Mouse (Mus musculus): Measurements from ENCODE around the gene Rbms3. TPM values are rescaled to one million over a fixed set of nuclear protein-coding genes. Genes with fewer than 3 reads are reported as not detected.

Gene Rbms3
- polyA plus RNA-seq, 1 experiment from 2014 or later, result 38.4 TPM

DNA sequence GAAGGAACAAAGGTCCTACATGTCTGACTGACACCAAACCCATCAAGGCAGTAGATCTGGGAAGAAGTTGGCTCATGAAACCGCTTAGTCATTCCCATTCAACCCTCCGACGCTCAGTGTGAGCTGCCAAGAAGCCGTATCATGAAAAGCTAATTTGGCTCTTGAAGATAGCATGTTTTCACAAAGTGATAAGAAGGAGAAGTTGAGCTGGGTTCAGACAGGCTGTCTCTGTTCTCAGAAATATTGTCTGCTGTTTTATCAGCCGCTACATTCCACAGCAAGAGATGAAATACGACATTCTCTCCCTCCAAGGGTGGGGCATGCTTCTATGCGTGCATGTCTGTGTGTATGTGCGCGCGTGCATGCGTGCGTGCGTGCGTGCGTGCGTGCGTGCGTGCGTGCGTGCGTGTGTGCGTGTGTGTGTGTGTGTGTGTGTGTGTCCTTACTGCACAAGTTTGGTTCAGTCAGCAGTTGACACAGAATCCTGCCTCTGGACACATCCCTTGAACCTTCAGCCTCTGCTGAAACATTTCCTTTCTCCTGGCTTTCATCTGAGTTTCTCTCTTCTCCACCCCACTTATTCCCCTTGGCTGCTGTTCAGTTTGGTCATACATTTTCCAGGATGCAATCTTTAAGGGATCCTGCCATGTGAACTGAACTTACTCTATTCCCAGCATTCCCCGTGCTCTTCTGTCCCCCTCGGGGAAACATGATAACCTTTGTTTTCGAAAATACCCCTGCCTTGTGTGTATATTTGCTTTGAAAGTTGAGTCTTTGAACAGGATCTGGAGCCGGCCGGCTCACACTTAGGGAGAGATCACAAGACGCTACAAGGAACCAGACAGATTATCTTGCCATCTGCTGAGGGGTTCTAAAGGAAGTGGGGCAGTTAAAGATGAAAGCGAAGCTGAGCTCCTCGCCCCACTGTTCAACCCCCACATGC, 756.4 kb downstream of the Rbms3 start:
- 81% methylated on average over 30 of the region's 30 CpGs for WGBS

DNA sequence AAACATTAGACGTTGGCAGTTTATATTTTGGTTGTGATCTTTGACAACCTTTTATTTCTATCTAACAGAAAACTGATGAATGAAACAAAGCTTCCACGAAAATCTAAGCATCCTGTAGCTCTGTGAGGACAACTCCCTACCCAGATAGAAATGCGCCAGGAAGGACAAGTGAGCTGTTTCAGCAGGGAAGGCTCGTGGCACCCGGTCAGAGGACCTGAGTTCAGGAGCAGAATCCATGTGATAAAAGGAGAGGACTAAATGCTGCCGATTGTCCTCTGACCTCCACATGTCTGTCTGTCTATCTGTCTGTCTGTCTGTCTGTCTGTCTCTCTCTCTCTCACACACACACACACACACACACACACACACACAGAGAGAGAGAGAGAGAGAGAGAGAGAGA, 757.4 kb downstream of the Rbms3 start:
- no peaks in the 10 kb centered on the region for H3K4me1 ChIP-seq (replicated peaks; ENCODE audit: control insufficient read depth, insufficient read depth, low read length)
- no peak overlapping the region for H3K4me2 ChIP-seq (replicated peaks; ENCODE audit: low read depth, low read length)
- DNase-seq (ENCODE audit: low spot score), result no peak
- ATAC-seq (ENCODE audit: low FRiP score), result no peak
- H3K27me3 ChIP-seq (ENCODE audit: control insufficient read depth, insufficient read depth, low read length), result no peaks in the 10 kb centered on the region
- no peaks in the 10 kb centered on the region for H3K9me3 ChIP-seq (ENCODE audit: control insufficient read depth, low read length)
- 87% methylated on average over 6 of the region's 6 CpGs for WGBS
- H3K9ac ChIP-seq (ENCODE audit: low read depth, low read length), result no peak overlapping the region
- no peaks in the 10 kb centered on the region for H3K36me3 ChIP-seq (ENCODE audit: control insufficient read depth, insufficient read depth, low read length)
- H3K4me3 ChIP-seq (ENCODE audit: low read depth, low read length), result no peak overlapping the region
- H3K27ac ChIP-seq (ENCODE audit: low read depth, low read length), result no peak overlapping the region

More for the DNA sequence above, 756.4 kb downstream of the Rbms3 start:
- Histone ChIP-seq H3K27me3 (ENCODE audit: control insufficient read depth, insufficient read depth, low read length) (no peaks in the 10 kb centered on the region), H3K9ac (ENCODE audit: low read depth, low read length) (no peak overlapping the region), H3K9me3 (ENCODE audit: control insufficient read depth, low read length) (no peaks in the 10 kb centered on the region), H3K4me1 (replicated peaks; ENCODE audit: control insufficient read depth, insufficient read depth, low read length) (no peaks in the 10 kb centered on the region), H3K4me3 (ENCODE audit: low read depth, low read length) (no peak overlapping the region), H3K27ac (ENCODE audit: low read depth, low read length) (no peak overlapping the region), H3K4me2 (replicated peaks; ENCODE audit: low read depth, low read length) (no peak overlapping the region), H3K36me3 (ENCODE audit: control insufficient read depth, insufficient read depth, low read length) (no peaks in the 10 kb centered on the region)
- DNase-seq (ENCODE audit: low spot score), result no peak
- no peak for ATAC-seq (ENCODE audit: low FRiP score)

DNA sequence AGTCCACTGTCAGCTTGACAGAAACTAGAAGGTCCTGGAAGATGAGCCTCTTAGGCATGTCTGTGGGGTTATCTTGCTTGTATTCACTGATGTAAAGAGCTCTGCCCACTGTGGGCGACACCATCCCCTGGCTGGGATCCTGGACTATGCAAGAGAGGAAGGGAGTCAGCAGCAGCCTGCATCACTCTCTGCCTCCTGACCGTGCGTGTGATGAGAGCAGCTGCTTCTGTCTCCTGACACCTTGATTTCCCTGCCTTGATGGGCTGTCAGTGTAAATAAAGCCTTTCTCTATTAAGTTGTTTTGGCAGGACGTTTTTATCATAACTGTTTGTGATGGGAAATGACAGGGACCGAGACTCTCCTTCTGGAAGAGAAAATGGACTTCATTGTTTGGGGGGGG, 758.1 kb downstream of the Rbms3 start:
- H3K36me3 ChIP-seq (ENCODE audit: control insufficient read depth, insufficient read depth, low read length), result no peaks in the 10 kb centered on the region

DNA sequence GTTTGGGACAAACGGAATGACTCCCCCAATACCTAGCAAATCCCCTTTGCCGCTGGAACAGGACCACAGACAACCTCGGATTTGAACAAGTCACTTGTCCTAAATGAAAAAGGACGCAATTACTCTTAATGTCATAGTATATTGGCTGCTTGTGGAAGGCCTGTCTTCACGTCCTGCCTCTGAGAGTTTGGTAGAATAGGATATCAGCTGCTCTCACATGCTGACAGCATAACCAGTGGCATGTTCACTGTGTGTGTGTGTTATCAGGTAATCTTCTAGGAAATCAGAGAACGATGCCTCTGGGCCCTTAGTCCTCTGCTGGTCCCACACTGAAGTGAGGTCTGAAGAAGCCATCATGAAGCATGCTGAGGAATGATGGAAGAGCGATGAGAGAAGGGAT, 763.7 kb downstream of the Rbms3 start:
- Histone ChIP-seq H3K27me3 (ENCODE audit: control insufficient read depth, insufficient read depth, low read length) (no peaks in the 10 kb centered on the region), H3K4me3 (ENCODE audit: low read depth, low read length) (no peak overlapping the region), H3K4me2 (replicated peaks; ENCODE audit: low read depth, low read length) (no peak overlapping the region), H3K9ac (ENCODE audit: low read depth, low read length) (no peak overlapping the region), H3K36me3 (ENCODE audit: control insufficient read depth, insufficient read depth, low read length) (no peaks in the 10 kb centered on the region), H3K27ac (ENCODE audit: low read depth, low read length) (no peak overlapping the region), H3K9me3 (ENCODE audit: control insufficient read depth, low read length) (no peaks in the 10 kb centered on the region), H3K4me1 (replicated peaks; ENCODE audit: control insufficient read depth, insufficient read depth, low read length) (no peaks in the 10 kb centered on the region)
- no peak for ATAC-seq (ENCODE audit: low FRiP score)
- 95% methylated on average over 7 of the region's 7 CpGs for WGBS
- no peak for DNase-seq (ENCODE audit: low spot score)

More for the DNA sequence above, 758.1 kb downstream of the Rbms3 start:
- no peak overlapping the region for H3K27ac ChIP-seq (ENCODE audit: low read depth, low read length)
- H3K4me1 ChIP-seq (replicated peaks; ENCODE audit: control insufficient read depth, insufficient read depth, low read length), result no peaks in the 10 kb centered on the region
- no peak overlapping the region for H3K4me3 ChIP-seq (ENCODE audit: low read depth, low read length)
- no peak overlapping the region for H3K4me2 ChIP-seq (replicated peaks; ENCODE audit: low read depth, low read length)
- 91% methylated on average over 5 of the region's 5 CpGs for WGBS
- H3K9me3 ChIP-seq (ENCODE audit: control insufficient read depth, low read length), result no peaks in the 10 kb centered on the region
- H3K27me3 ChIP-seq (ENCODE audit: control insufficient read depth, insufficient read depth, low read length), result no peaks in the 10 kb centered on the region
- H3K9ac ChIP-seq (ENCODE audit: low read depth, low read length), result no peak overlapping the region
- ATAC-seq (ENCODE audit: low FRiP score) (no peak), DNase-seq (ENCODE audit: low spot score) (no peak)

DNA sequence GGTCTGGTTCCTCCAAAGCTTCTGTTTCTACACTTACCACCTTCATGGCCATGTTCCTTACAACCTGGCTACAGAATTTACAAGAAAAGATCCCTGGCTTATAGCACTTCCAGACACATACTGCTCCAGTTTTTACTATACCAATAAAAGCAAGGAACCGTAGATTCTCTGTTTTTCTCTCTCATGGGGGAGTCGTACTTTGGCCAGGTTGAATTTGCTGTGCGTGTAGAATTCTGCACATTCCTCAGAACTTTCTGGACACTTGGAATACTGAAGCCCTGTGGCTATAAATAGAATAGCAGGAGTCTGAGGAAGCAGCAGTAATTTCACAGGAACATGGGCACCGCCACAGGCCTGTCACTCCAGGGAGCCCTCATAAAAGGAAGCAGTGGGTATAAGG, 766.1 kb downstream of the Rbms3 start:
- Histone ChIP-seq H3K4me1 (replicated peaks; ENCODE audit: control insufficient read depth, insufficient read depth, low read length) (no peaks in the 10 kb centered on the region), H3K4me2 (replicated peaks; ENCODE audit: low read depth, low read length) (no peak overlapping the region), H3K9ac (ENCODE audit: low read depth, low read length) (no peak overlapping the region), H3K36me3 (ENCODE audit: control insufficient read depth, insufficient read depth, low read length) (no peaks in the 10 kb centered on the region), H3K9me3 (ENCODE audit: control insufficient read depth, low read length) (no peaks in the 10 kb centered on the region), H3K27ac (ENCODE audit: low read depth, low read length) (no peak overlapping the region), H3K4me3 (ENCODE audit: low read depth, low read length) (no peak overlapping the region), H3K27me3 (ENCODE audit: control insufficient read depth, insufficient read depth, low read length) (no peaks in the 10 kb centered on the region)
- WGBS, result 67% methylated on average over 4 of the region's 4 CpGs
- no peak for DNase-seq (ENCODE audit: low spot score)
- no peak for ATAC-seq (ENCODE audit: low FRiP score)

DNA sequence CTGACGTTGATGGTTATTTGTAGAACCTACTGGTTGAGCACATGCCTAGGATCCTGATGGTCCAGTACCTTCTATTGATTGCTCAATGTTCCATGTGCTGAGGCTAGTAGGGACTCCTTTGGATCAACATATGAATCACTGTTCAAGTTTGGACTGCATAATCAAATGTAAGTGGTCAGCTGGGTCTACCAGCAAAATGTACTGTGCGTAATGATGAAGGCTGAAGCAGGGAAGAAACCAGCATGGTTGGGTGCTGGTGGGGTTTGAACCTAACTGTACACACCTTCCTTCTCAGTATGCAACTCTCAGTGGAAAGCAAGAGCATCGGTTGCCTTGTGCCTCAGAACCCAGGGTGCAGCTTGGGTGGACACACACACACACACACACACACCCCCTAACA, 767.4 kb downstream of the Rbms3 start:
- no peaks in the 10 kb centered on the region for H3K27me3 ChIP-seq (ENCODE audit: control insufficient read depth, insufficient read depth, low read length)
- H3K9me3 ChIP-seq (ENCODE audit: control insufficient read depth, low read length), result no peaks in the 10 kb centered on the region
- H3K27ac ChIP-seq (ENCODE audit: low read depth, low read length), result no peak overlapping the region
- WGBS, result 96% methylated on average over 3 of the region's 3 CpGs
- no peak overlapping the region for H3K4me2 ChIP-seq (replicated peaks; ENCODE audit: low read depth, low read length)
- no peak for DNase-seq (ENCODE audit: low spot score)
- H3K9ac ChIP-seq (ENCODE audit: low read depth, low read length), result no peak overlapping the region
- H3K36me3 ChIP-seq (ENCODE audit: control insufficient read depth, insufficient read depth, low read length), result no peaks in the 10 kb centered on the region
- H3K4me3 ChIP-seq (ENCODE audit: low read depth, low read length), result no peak overlapping the region
- ATAC-seq (ENCODE audit: low FRiP score), result no peak
- no peaks in the 10 kb centered on the region for H3K4me1 ChIP-seq (replicated peaks; ENCODE audit: control insufficient read depth, insufficient read depth, low read length)

DNA sequence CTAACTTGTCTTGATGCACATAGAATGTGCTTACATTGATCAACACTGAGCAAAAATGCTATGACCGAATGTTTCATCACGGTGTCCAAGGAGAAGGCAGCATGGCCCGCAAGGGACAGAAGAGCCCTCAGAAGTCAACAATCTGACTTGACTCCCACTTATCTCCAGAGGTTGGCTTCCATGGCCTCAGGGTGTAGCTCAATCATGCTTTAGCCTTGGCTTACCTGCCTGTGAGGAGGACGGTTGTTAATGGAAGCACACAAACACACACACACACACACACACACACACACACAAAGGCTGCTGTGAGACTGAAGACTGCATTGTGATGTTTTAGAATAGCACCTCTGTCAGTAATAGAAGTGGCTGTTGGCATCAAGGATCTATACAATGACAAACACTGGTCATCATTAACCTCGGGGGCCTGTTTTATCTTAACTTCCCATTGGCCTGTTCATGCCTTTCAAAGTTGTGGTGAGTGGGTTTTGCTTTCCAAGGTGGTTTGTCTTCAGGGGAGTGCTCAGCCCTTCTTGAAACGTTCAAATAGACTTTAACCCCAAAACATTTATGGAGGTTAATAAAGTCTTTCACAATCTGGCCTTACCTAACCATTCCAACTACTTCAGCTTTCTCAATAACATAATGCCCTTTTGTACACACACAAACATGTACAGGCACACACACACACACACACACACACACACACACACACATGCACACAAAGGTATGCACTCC, 771.7 kb downstream of the Rbms3 start:
- no peaks in the 10 kb centered on the region for H3K36me3 ChIP-seq (ENCODE audit: control insufficient read depth, insufficient read depth, low read length)
- H3K27me3 ChIP-seq (ENCODE audit: control insufficient read depth, insufficient read depth, low read length), result no peaks in the 10 kb centered on the region
- ATAC-seq (ENCODE audit: low FRiP score) (no peak), DNase-seq (ENCODE audit: low spot score) (no peak)
- no peak overlapping the region for H3K4me3 ChIP-seq (ENCODE audit: low read depth, low read length)
- WGBS, result 86% methylated on average over 6 of the region's 6 CpGs
- no peak overlapping the region for H3K9ac ChIP-seq (ENCODE audit: low read depth, low read length)
- H3K4me1 ChIP-seq (replicated peaks; ENCODE audit: control insufficient read depth, insufficient read depth, low read length), result no peaks in the 10 kb centered on the region
- no peak overlapping the region for H3K4me2 ChIP-seq (replicated peaks; ENCODE audit: low read depth, low read length)
- no peak overlapping the region for H3K27ac ChIP-seq (ENCODE audit: low read depth, low read length)
- H3K9me3 ChIP-seq (ENCODE audit: control insufficient read depth, low read length), result no peaks in the 10 kb centered on the region

DNA sequence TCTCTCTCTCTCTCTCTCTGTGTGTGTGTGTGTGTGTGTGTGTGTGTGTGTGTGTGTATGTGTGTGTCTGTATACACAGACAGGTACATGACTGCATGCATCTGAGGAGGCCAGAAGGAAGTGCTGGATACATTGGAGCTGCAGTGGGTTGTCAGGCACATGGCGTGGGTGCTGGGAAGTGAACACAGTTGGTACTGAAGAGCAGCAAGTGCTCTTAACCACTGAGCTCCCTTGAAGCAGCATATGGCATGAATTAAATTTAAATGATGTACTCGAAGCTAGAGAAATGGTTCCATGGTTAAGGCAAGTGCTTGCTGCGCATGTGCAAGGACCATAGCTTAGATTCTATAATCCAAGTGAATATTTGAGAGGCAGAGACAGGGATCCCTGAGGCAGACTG, 772.6 kb downstream of the Rbms3 start:
- Histone ChIP-seq H3K4me2 (replicated peaks; ENCODE audit: low read depth, low read length) (no peak overlapping the region), H3K27ac (ENCODE audit: low read depth, low read length) (no peak overlapping the region), H3K9me3 (ENCODE audit: control insufficient read depth, low read length) (no peaks in the 10 kb centered on the region), H3K9ac (ENCODE audit: low read depth, low read length) (no peak overlapping the region), H3K36me3 (ENCODE audit: control insufficient read depth, insufficient read depth, low read length) (no peaks in the 10 kb centered on the region), H3K4me1 (replicated peaks; ENCODE audit: control insufficient read depth, insufficient read depth, low read length) (no peaks in the 10 kb centered on the region), H3K4me3 (ENCODE audit: low read depth, low read length) (no peak overlapping the region), H3K27me3 (ENCODE audit: control insufficient read depth, insufficient read depth, low read length) (no peaks in the 10 kb centered on the region)
- ATAC-seq (ENCODE audit: low FRiP score) (no peak), DNase-seq (ENCODE audit: low spot score) (no peak)
- whole genome bisulfite sequencing, result 79% methylated on average over 3 of the region's 3 CpGs
